Mouse (Mus musculus) limb, embryonic 12.5 days (tissue): ENCODE data around the gene Dmac1. TPM values are rescaled to one million over a fixed set of nuclear protein-coding genes. Genes with fewer than 3 reads are reported as not detected.
"Not testable (repeated sequence)": the region's sequence is repeated elsewhere in the genome, so short reads cannot be mapped to it uniquely, and the experiment has no call there.

Source experiments
- ATAC-seq: fragments of 200-750 bp; cut with Nextera tagmentation; 2 replicates; pipeline ENCODE4 v1.8.0; 2017; ENCODE audit warnings: low read depth, moderate TSS enrichment; ENCODE audit not compliant: insufficient number of reproducible peaks, insufficient read depth, low FRiP score, low TSS enrichment
- H3K27ac ChIP-seq: fragments of 300-500 bp; sonication (generic); 2 replicates; pipeline ENCODE4 v1.5.1; 2016; ENCODE audit warnings: mild to moderate bottlenecking, moderate library complexity
- H3K27me3 ChIP-seq: fragments of 300-500 bp; sonication (generic); 2 replicates; pipeline ENCODE4 v1.6.1; 2016; ENCODE audit warnings: mild to moderate bottlenecking, moderate library complexity
- H3K36me3 ChIP-seq: fragments of 300-500 bp; sonication (generic); 2 replicates; pipeline ENCODE4 v1.6.1; 2016; ENCODE audit warnings: mild to moderate bottlenecking, moderate library complexity
- H3K4me1 ChIP-seq: fragments of 300-500 bp; sonication (generic); replicated peaks from 2 replicates; pipeline ENCODE4 v1.6.1; 2016
- H3K4me2 ChIP-seq: fragments of 300-500 bp; sonication (generic); 2 replicates; pipeline ENCODE4 v1.6.1; 2016; ENCODE audit warnings: mild to moderate bottlenecking, moderate library complexity
- H3K4me3 ChIP-seq: fragments of 300-500 bp; sonication (generic); replicated peaks from 2 replicates; pipeline ENCODE4 v1.5.1; 2016; ENCODE audit warnings: mild to moderate bottlenecking
- H3K9ac ChIP-seq: fragments of 300-500 bp; sonication (generic); replicated peaks from 2 replicates; pipeline ENCODE4 v1.6.1; 2016; ENCODE audit warnings: mild to moderate bottlenecking, moderate library complexity
- H3K9me3 ChIP-seq: fragments of 300-500 bp; sonication (generic); 2 replicates; pipeline ENCODE4 v1.6.1; 2016; ENCODE audit warnings: mild to moderate bottlenecking, moderate library complexity
- WGBS: fragments of 180-500 bp; shearing (Covaris S2); methylation state at CpG from one replicate; pipeline ENCODE4 v1.1.7; 2016; 5-methylcytosine and 5-hydroxymethylcytosine counted together
- polyA plus RNA-seq: library from polyadenylated mRNA; unstranded; fragments of >200 nt; fragmentation: Nextera tagmentation; extraction: Ambion mirVana; gene quantifications from 2 replicates; pipeline ENCODE4 v1.2.1, GENCODE M21; 2016

Dmac1 gene
- polyA plus RNA-seq, 1 experiment from 2014 or later = 141 TPM

DNA sequence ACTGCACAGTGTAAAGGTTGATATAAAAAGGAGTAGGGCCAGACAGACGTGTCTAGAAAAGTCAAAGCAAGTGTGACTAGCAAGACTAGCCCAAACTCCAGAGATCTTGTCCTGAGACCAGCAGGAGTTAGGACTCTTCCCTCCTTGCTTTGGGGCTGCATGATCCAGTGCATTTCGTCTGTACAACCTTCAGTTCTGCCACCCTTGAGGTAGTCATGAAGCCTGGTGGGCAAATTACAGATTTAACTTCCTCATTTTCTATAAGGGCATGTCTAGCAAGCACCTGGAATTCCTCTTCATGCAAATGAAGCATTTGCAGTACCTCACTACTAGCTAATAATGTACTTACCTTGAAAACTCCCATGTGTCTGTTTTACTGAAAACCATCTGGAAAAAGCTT is 10.2 kb downstream of the Dmac1 start:
- H3K9ac ChIP-seq = no peak overlapping the region
- no peaks in the 10 kb centered on the region for H3K27me3 ChIP-seq
- H3K27ac ChIP-seq = no peak overlapping the region
- no peaks in the 10 kb centered on the region for H3K4me1 ChIP-seq
- H3K36me3 ChIP-seq = peaks cover 4% of the 10 kb centered on the region; the same call in 1 of the 2 replicates
- H3K4me3 ChIP-seq = no peak overlapping the region
- H3K4me2 ChIP-seq = no peak overlapping the region
- ATAC-seq = no peak
- 78% methylated on average over 2 of the region's 2 CpGs for WGBS
- 0 out of 2 replicates have a peak, but pooled peaks cover 3% of the 10 kb centered on the region for H3K9me3 ChIP-seq

DNA sequence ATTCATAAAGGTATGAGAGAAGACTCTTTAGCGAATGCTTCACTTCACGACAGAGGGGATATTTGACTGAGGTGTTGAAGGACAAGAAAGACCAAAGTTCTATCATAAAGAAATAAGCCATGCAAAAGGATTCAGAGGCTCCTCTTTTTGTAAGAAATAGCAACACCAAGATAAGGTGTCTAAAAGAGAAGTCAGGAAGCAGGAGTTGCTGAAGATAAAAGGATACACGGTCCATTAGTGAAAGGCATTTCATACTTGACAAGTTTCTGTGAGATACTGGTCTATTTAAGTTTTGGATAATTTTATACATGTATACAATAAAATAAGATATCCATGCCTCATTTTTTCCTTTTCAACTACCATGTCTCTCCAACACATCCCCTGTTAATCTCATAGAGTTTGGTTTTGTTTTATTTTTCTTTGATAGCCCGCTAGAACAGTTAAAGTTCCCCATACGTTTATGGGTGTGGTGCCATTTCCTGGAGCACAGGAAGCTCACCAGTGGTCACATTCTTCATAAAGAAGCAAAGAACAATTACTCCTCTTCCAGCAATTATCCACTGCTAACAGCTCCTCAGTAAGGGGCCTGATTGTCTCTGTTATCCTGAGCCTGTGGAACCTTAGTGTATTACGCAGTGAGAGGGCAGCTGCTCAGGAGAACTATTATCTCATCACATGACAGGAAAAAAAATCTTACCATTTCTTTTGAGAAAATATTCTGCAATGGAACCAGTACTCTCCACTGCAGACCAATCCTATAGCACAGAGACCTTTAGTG is 11.1 kb downstream of the Dmac1 start:
- H3K4me2 ChIP-seq = no peak overlapping the region
- no peak overlapping the region for H3K9ac ChIP-seq
- 80% methylated on average over 6 of the region's 6 CpGs for WGBS
- H3K36me3 ChIP-seq = no peaks in the 10 kb centered on the region
- no peak for ATAC-seq
- no peak overlapping the region for H3K4me3 ChIP-seq
- H3K27ac ChIP-seq = no peak overlapping the region
- H3K9me3 ChIP-seq = no peaks in the 10 kb centered on the region
- no peaks in the 10 kb centered on the region for H3K4me1 ChIP-seq
- no peaks in the 10 kb centered on the region for H3K27me3 ChIP-seq

GRCm38 (mm10) chr4:75264219-75264618 is 13.9 kb downstream of the Dmac1 start:
- ATAC-seq = no peak
- WGBS = 86% methylated on average over 2 of the region's 2 CpGs

GRCm38 (mm10) chr4:75263556-75264129 is 14.5 kb downstream of the Dmac1 start:
- Histone ChIP-seq H3K36me3 (no peaks in the 10 kb centered on the region), H3K4me3 (no peak overlapping the region), H3K27ac (no peak overlapping the region), H3K9me3 (no peaks in the 10 kb centered on the region), H3K9ac (no peak overlapping the region), H3K4me1 (no peaks in the 10 kb centered on the region), H3K4me2 (no peak overlapping the region), H3K27me3 (no peaks in the 10 kb centered on the region)
- no peak for ATAC-seq
- WGBS = 83% methylated on average over 3 of the region's 3 CpGs

More at GRCm38 (mm10) chr4:75264219-75264618, 13.9 kb downstream of the Dmac1 start:
- Histone ChIP-seq H3K4me1 (no peaks in the 10 kb centered on the region), H3K9ac (no peak overlapping the region), H3K36me3 (no peaks in the 10 kb centered on the region), H3K27ac (no peak overlapping the region), H3K4me3 (no peak overlapping the region), H3K4me2 (no peak overlapping the region), H3K9me3 (no peaks in the 10 kb centered on the region), H3K27me3 (no peaks in the 10 kb centered on the region)

DNA sequence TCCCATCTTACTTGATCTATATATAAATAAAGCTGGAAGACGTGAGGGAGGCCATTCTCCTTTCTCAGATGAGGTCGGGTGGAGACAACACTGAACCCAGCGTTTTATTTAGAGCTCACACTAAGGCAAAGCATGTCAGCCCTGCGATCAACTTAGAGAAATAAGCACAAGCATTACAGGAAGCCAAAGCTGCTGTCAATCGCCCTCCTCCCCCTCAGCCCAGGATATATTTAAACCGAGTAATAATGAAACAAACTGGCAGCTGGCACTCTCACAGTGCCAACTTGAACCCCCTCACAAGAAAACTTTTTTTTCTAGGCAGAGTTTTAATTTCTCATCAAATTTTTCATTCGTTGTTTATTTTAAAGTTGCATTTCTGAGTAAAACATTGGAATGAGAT is 15.7 kb downstream of the Dmac1 start:
- no peak for ATAC-seq
- H3K9ac ChIP-seq = no peak overlapping the region
- H3K4me2 ChIP-seq = no peak overlapping the region
- H3K9me3 ChIP-seq = no peaks in the 10 kb centered on the region
- WGBS = 71% methylated on average over 7 of the region's 7 CpGs
- no peak overlapping the region for H3K4me3 ChIP-seq
- no peaks in the 10 kb centered on the region for H3K4me1 ChIP-seq
- H3K27me3 ChIP-seq = no peaks in the 10 kb centered on the region
- H3K36me3 ChIP-seq = no peaks in the 10 kb centered on the region
- no peak overlapping the region for H3K27ac ChIP-seq

DNA sequence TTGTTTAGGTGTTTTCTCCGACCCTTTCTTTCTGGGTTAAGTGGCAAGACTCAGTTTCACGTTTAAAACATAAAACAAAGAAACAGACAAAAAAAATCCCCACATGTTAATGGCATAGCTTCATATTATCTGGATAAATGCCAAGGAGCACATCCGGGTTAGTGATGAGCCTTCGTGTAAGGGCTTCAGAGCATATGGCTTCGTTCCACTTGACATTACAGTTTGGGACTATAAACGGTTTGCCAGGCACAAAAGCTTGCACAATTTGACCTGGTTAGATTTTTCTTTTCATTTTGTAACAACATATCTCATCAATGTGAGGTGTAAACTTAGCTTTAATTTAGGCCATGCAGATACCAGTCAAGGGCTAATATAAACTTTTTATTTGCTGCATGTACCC is 17.9 kb downstream of the Dmac1 start:
- WGBS = 65% methylated on average over 6 of the region's 6 CpGs
- H3K4me3 ChIP-seq = no peak overlapping the region
- no peaks in the 10 kb centered on the region for H3K9me3 ChIP-seq
- no peak overlapping the region for H3K9ac ChIP-seq
- no peak for ATAC-seq
- H3K36me3 ChIP-seq = no peaks in the 10 kb centered on the region
- H3K27me3 ChIP-seq = no peaks in the 10 kb centered on the region
- H3K4me2 ChIP-seq = no peak overlapping the region
- H3K27ac ChIP-seq = no peak overlapping the region
- H3K4me1 ChIP-seq = no peaks in the 10 kb centered on the region

- 56% methylated on average over 3 of the region's 3 CpGs for WGBS
- H3K36me3 ChIP-seq = no peaks in the 10 kb centered on the region
- H3K4me1 ChIP-seq = no peaks in the 10 kb centered on the region
- H3K27ac ChIP-seq = no peak overlapping the region
- no peaks in the 10 kb centered on the region for H3K27me3 ChIP-seq
- no peak overlapping the region for H3K4me2 ChIP-seq
- H3K9me3 ChIP-seq = no peaks in the 10 kb centered on the region
- no peak overlapping the region for H3K4me3 ChIP-seq
- no peak overlapping the region for H3K9ac ChIP-seq
- no peak for ATAC-seq
Measured at GRCm38 (mm10) chr4:75259447-75259846, 18.7 kb downstream of the Dmac1 start.

DNA sequence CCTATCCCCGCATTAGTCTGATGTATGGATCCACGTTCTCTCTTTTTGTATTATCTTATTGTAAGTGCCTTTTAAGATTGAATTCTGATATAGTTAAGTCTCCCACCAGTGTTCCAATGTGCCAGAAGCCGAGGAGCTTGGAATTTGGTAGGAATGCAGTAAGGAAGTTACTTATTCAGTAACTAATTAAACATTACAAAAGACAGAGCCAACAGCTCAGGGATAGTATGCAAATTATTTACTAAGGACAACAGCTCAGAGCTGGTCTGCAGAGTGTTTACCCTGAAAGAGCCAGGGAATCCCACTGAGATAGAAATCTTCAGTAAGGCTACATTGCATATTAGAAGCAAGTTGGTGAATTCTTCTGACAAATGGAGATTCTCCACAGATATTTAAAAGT is 43.5 kb downstream of the Dmac1 start:
- 49% methylated on average over 3 of the region's 3 CpGs for WGBS
- H3K4me2 ChIP-seq, ATAC-seq: not testable (repeated sequence)

More for the DNA sequence above, 43.5 kb downstream of the Dmac1 start:
- not testable (repeated sequence) for H3K4me3 ChIP-seq, H3K9ac ChIP-seq, H3K4me1 ChIP-seq, H3K9me3 ChIP-seq, H3K27ac ChIP-seq, H3K27me3 ChIP-seq, H3K36me3 ChIP-seq
